33 mouse cellular contexts compared by ENCODE assay signal in genomic region chr3:26685832-26686231, GRCm38 (mm10). TPM values are rescaled to one million over a fixed set of nuclear protein-coding genes. Genes with fewer than 3 reads are reported as not detected.
"Had no signal": no experiment of that assay in that cellular context is flagged by ENCODE, and none has a peak within 500 bp of the region (broad histone marks: within the 10 kb centered on the region; RNA-seq: fewer than 3 reads in every experiment).

No protein-coding gene starts in this region.

- ATAC-seq: forebrain, embryonic 15.5 days; forebrain, embryonic 16.5 days; forebrain, postnatal 0 days had no signal

- DNase-seq: cerebellum, adult 2 months; cerebellum, adult 8-10 months; cerebellum, adult 9-10 months; cerebellum, adult 9-11 months; cerebellum, postnatal 10 days; cerebellum, postnatal 14 days; cerebellum, postnatal 25 days; cerebellum, postnatal 36 days; embryo, embryonic 11 days; forebrain, postnatal 0 days; gastrocnemius, adult 2 months; gastrocnemius, postnatal 10 days; gastrocnemius, postnatal 14 days; gastrocnemius, postnatal 25 days; gastrocnemius, postnatal 36 days; heart, adult 11 months; heart, adult 18-20 months; heart, adult 2 months had no signal

RNA-seq across cellular contexts. Expression of gene Spata16, which starts 48.4 kb away (rescaled TPM):
- polyA plus RNA-seq: cerebellum, adult 2 months; cortical plate, adult 2 months; embryonic facial prominence, embryonic 10.5 days; embryonic facial prominence, embryonic 11.5 days; embryonic facial prominence, embryonic 12.5 days; embryonic facial prominence, embryonic 13.5 days; embryonic facial prominence, embryonic 14.5 days; embryonic facial prominence, embryonic 15.5 days; erythroblast, embryonic 14.5 days; forebrain, embryonic 10.5 days; forebrain, embryonic 11.5 days; forebrain, embryonic 12.5 days; forebrain, embryonic 13.5 days; forebrain, embryonic 15.5 days; forebrain, embryonic 16.5 days; forebrain, postnatal 0 days; heart, adult 2 months; heart, embryonic 10.5 days had no signal
